Mouse (Mus musculus): ENCODE results near the gene Mrvi1.

- TF ChIP-seq CTCF (IDR thresholded peaks at IDR 0.05; ENCODE audit: borderline replicate concordance, extremely low read depth, insufficient read depth, insufficient read length) (no peak), POLR2A (IDR thresholded peaks at IDR 0.05; ENCODE audit: borderline replicate concordance, extremely low read depth, insufficient read depth, insufficient read length, poor library complexity, severe bottlenecking) (no peak)
These were observed 127.7 kb downstream of the Mrvi1 start for GRCm38 (mm10) chr7:110854519-110854918.

Data from brain, embryonic 14.5 days (tissue).